In genomic region chr2:130576564-130576963, GRCm38 (mm10) we compare ENCODE assay signal across 11 mouse cellular contexts. TPM values are rescaled to one million over a fixed set of nuclear protein-coding genes. Genes with fewer than 3 reads are reported as not detected.
DNase-seq lines count a peak whose midpoint lies in the region; ATAC-seq and TF ChIP-seq lines count a peak whose summit lies in the region.
"Not testable (repeated sequence)": the region's sequence is repeated elsewhere in the genome, so short reads cannot be mapped to it uniquely, and the experiment has no call there.
"Had no signal": no experiment of that assay in that cellular context is flagged by ENCODE, and none has a peak within 500 bp of the region (broad histone marks: within the 10 kb centered on the region; RNA-seq: fewer than 3 reads in every experiment).

No protein-coding gene starts in this region.

- peaks cover 0 to 10% of the 10 kb centered on the region in 2 experiments; a peak in 2 of 4 replicates for H3K4me1 ChIP-seq in ES-E14 (ENCODE audit: control insufficient read depth in 2 of 2, insufficient read depth in 2 of 2, low read length in 2 of 2, poor library complexity in 1 of 2)
- H3K4me1 ChIP-seq in forebrain, embryonic 14.5 days (ENCODE audit: control insufficient read depth, insufficient read depth, low read length); heart, postnatal 0 days (ENCODE audit: control insufficient read depth, insufficient read depth); liver, adult 2 months (ENCODE audit: control insufficient read depth, insufficient read depth, low read length): not testable (repeated sequence)
- H3K4me1 ChIP-seq in kidney, embryonic 14.5 days (ENCODE audit: control insufficient read depth, insufficient read depth, low read length) = peaks cover 12% of the 10 kb centered on the region; the same call in 1 of the 2 replicates
- peaks cover 13% of the 10 kb centered on the region for H3K4me1 ChIP-seq in midbrain, embryonic 11.5 days (ENCODE audit: control insufficient read depth, insufficient read depth, low read length)

- H3K4me3 ChIP-seq in ES-E14 (ENCODE audit: insufficient read depth in 1 of 2, low read depth in 1 of 2, low read length in 2 of 2, poor library complexity in 1 of 2, severe bottlenecking in 1 of 2) = peak overlapping the region; percentile 50 to 56
- H3K4me3 ChIP-seq in forebrain, embryonic 14.5 days (ENCODE audit: low read depth, low read length) = peak overlapping the region; percentile 14
- H3K4me3 ChIP-seq in heart, postnatal 0 days (ENCODE audit: low read depth, low read length) = peak overlapping the region; percentile 42
- H3K4me3 ChIP-seq in kidney, embryonic 14.5 days (ENCODE audit: low read length) = peak overlapping the region; percentile 35
- peak overlapping the region; percentile 33; the same call in 1 of the 2 replicates for H3K4me3 ChIP-seq in liver, adult 2 months (ENCODE audit: insufficient read depth, low read depth, low read length)
- H3K4me3 ChIP-seq in midbrain, embryonic 11.5 days (ENCODE audit: low read depth, low read length) = peak overlapping the region; percentile 19; the same call in 1 of the 2 replicates

- TF ChIP-seq POLR2A in liver, adult 2 months (IDR thresholded peaks at IDR 0.05; ENCODE audit: extremely low read depth, insufficient read depth, low read length) = not testable (repeated sequence)

- peak overlapping the region; percentile 40 for H3K4me2 ChIP-seq in forebrain, embryonic 14.5 days (ENCODE audit: low read length)
- peak overlapping the region; percentile 57 for H3K4me2 ChIP-seq in heart, postnatal 0 days (ENCODE audit: low read depth, low read length)
- peak overlapping the region; percentile 35 for H3K4me2 ChIP-seq in kidney, embryonic 14.5 days (replicated peaks; ENCODE audit: low read depth, low read length)
- peak overlapping the region; percentile 35 for H3K4me2 ChIP-seq in midbrain, embryonic 11.5 days

- TF ChIP-seq EP300 in heart, postnatal 0 days (IDR thresholded peaks at IDR 0.05; ENCODE audit: low read depth) = not testable (repeated sequence)

- DNase-seq in ES-E14 (ENCODE audit: low read depth, low spot score); forebrain, embryonic 14.5 days (ENCODE audit: low spot score); heart, postnatal 0 days (ENCODE audit: low spot score); liver, adult 2 months (ENCODE audit: extremely low read depth, low read depth, low spot score): not testable (repeated sequence)
- DNase-seq in cerebellum, adult 9-11 months = peak; percentile 64
- peak; percentile 89 for DNase-seq in midbrain, embryonic 11.5 days (ENCODE audit: low spot score, missing footprints)
- peak; percentile 68 for DNase-seq in retina, postnatal 1 day

- not testable (repeated sequence) for TF ChIP-seq CTCF in heart, postnatal 0 days (IDR thresholded peaks at IDR 0.05; ENCODE audit: low read depth); liver, adult 2 months (IDR thresholded peaks at IDR 0.05; ENCODE audit: low read depth, low read length)

- not testable (repeated sequence) for H3K27ac ChIP-seq in ES-E14 (ENCODE audit: insufficient read depth, low read depth, low read length, poor library complexity, severe bottlenecking); forebrain, embryonic 14.5 days (ENCODE audit: low read depth, low read length); heart, postnatal 0 days (ENCODE audit: low read depth); kidney, embryonic 14.5 days (ENCODE audit: low read depth, low read length); liver, adult 2 months (replicated peaks; ENCODE audit: insufficient read depth, low read depth, low read length); midbrain, embryonic 11.5 days (ENCODE audit: low read depth, low read length)

- H3K27me3 ChIP-seq in forebrain, embryonic 14.5 days (replicated peaks; ENCODE audit: control insufficient read depth, insufficient read depth, low read length) = peaks cover 63% of the 10 kb centered on the region
- peaks cover 66% of the 10 kb centered on the region for H3K27me3 ChIP-seq in heart, postnatal 0 days (ENCODE audit: control insufficient read depth, insufficient read depth, low read length)
- H3K27me3 ChIP-seq in kidney, embryonic 14.5 days (ENCODE audit: control insufficient read depth, insufficient read depth, low read length) = peaks cover 60% of the 10 kb centered on the region
- peaks cover 12% of the 10 kb centered on the region for H3K27me3 ChIP-seq in liver, adult 2 months (ENCODE audit: control insufficient read depth, insufficient read depth, low read length)
- H3K27me3 ChIP-seq in midbrain, embryonic 11.5 days (ENCODE audit: control insufficient read depth, insufficient read depth, low read length) = peaks cover 64% of the 10 kb centered on the region

- H3K9me3 ChIP-seq in ES-E14 (ENCODE audit: control insufficient read depth, insufficient read depth, low read depth, low read length); forebrain, embryonic 14.5 days (replicated peaks; ENCODE audit: control insufficient read depth, low read length); heart, postnatal 0 days (replicated peaks; ENCODE audit: control insufficient read depth, low read length); kidney, embryonic 14.5 days (ENCODE audit: control insufficient read depth, low read length); midbrain, embryonic 11.5 days (ENCODE audit: control insufficient read depth, low read length): not testable (repeated sequence)

- peak overlapping the region; percentile 19; the same call in 1 of the 2 replicates for H3K9ac ChIP-seq in ES-E14 (ENCODE audit: insufficient read depth, low read depth, low read length, poor library complexity, severe bottlenecking)
- peak overlapping the region; percentile 35 for H3K9ac ChIP-seq in forebrain, embryonic 14.5 days (ENCODE audit: low read length)
- H3K9ac ChIP-seq in heart, postnatal 0 days (replicated peaks; ENCODE audit: low read depth, low read length); midbrain, embryonic 11.5 days (ENCODE audit: low read length): not testable (repeated sequence)
- H3K9ac ChIP-seq in kidney, embryonic 14.5 days (ENCODE audit: low read depth, low read length) = peak overlapping the region; percentile 23; the same call in 1 of the 2 replicates
- 0 out of 2 replicates have a peak overlapping the region, but pooled peaks have one; percentile 21 for H3K9ac ChIP-seq in liver, adult 2 months (ENCODE audit: low read depth, low read length)

- in situ Hi-C loops in ES-E14 (cut with MboI; ENCODE audit: low sequenced_read_pairs in 2 of 2, unreplicated experiment in 2 of 2) = not testable (repeated sequence)

- not testable (repeated sequence) for H3K36me3 ChIP-seq in ES-E14 (ENCODE audit: control insufficient read depth, insufficient read depth, low read length, poor library complexity, severe bottlenecking); forebrain, embryonic 14.5 days (ENCODE audit: control insufficient read depth, insufficient read depth, low read length); heart, postnatal 0 days (replicated peaks; ENCODE audit: control insufficient read depth, insufficient read depth, low read length); kidney, embryonic 14.5 days (ENCODE audit: control insufficient read depth, insufficient read depth, low read length); liver, adult 2 months (ENCODE audit: control insufficient read depth, insufficient read depth, low read length); midbrain, embryonic 11.5 days (ENCODE audit: control insufficient read depth, insufficient read depth, low read length)

- WGBS in forebrain, embryonic 14.5 days = 2% methylated on average over 21 of the region's 32 CpGs
- WGBS in heart, postnatal 0 days = 2% methylated on average over 28 of the region's 32 CpGs
- WGBS in kidney, embryonic 14.5 days = under 1% methylated on average over 18 of the region's 32 CpGs
- WGBS in liver, adult 2 months = 13% methylated on average over 29 of the region's 32 CpGs
- 2% methylated on average over 31 of the region's 32 CpGs for WGBS in midbrain, embryonic 11.5 days

- H3K79me2 ChIP-seq in liver, adult 2 months (ENCODE audit: control insufficient read depth, insufficient read depth, low read length) = not testable (repeated sequence)

- not testable (repeated sequence) for ATAC-seq in forebrain, embryonic 14.5 days; heart, postnatal 0 days (ENCODE audit: insufficient read depth, low read depth); kidney, embryonic 14.5 days (ENCODE audit: low FRiP score, low TSS enrichment); midbrain, embryonic 11.5 days (ENCODE audit: low FRiP score)

RNA-seq across cellular contexts. Expression of gene Oxt, which starts 0.6 kb away (rescaled TPM):
- total RNA-seq in ES-E14 (2012; rRNA removed) = 0.45 TPM in 1 of 2 replicates, not detected in the other
- polyA plus RNA-seq in forebrain, embryonic 14.5 days (2014; fragmentation: Nextera tagmentation; extraction: Ambion mirVana) = 0.66 TPM in 1 of 2 replicates, not detected in the other
- total RNA-seq in heart, postnatal 0 days (2014; rRNA removed; ENCODE audit: low replicate concordance) = not detected in 2 replicates
- not detected in 2 replicates for polyA plus RNA-seq in heart, postnatal 0 days (2015; fragmentation: Nextera tagmentation; extraction: Ambion mirVana)
- polyA plus RNA-seq in kidney, embryonic 14.5 days (2014; fragmentation: Nextera tagmentation; extraction: Ambion mirVana) = not detected in 2 replicates
- not detected in 2 replicates for total RNA-seq in liver, adult 2 months (2014; rRNA removed)
- not detected in 2 replicates for polyA plus RNA-seq in liver, adult 2 months (2012; rRNA removed)
- not detected in 2 replicates for polyA plus RNA-seq in midbrain, embryonic 11.5 days (2014; fragmentation: Nextera tagmentation; extraction: Ambion mirVana)
- total RNA-seq: adrenal gland, postnatal 4 days; heart, postnatal 25 days; monocyte, adult 5-6 weeks had no signal

RNA-seq across cellular contexts. Expression of gene Avp, which starts 5.8 kb away (rescaled TPM):
- total RNA-seq in ES-E14 (2012; rRNA removed) = not detected in 2 replicates
- polyA plus RNA-seq in forebrain, embryonic 14.5 days (2014; fragmentation: Nextera tagmentation; extraction: Ambion mirVana) = 17.7 and 27.0 TPM in 2 replicates
- total RNA-seq in heart, postnatal 0 days (2014; rRNA removed; ENCODE audit: low replicate concordance) = not detected in 2 replicates
- 0.22 and 0.51 TPM in 2 replicates for polyA plus RNA-seq in heart, postnatal 0 days (2015; fragmentation: Nextera tagmentation; extraction: Ambion mirVana)
- not detected in 2 replicates for polyA plus RNA-seq in kidney, embryonic 14.5 days (2014; fragmentation: Nextera tagmentation; extraction: Ambion mirVana)
- total RNA-seq in liver, adult 2 months (2014; rRNA removed) = not detected in 2 replicates
- polyA plus RNA-seq in liver, adult 2 months (2012; rRNA removed) = not detected in 2 replicates
- not detected in 2 replicates for polyA plus RNA-seq in midbrain, embryonic 11.5 days (2014; fragmentation: Nextera tagmentation; extraction: Ambion mirVana)
- total RNA-seq: adrenal gland, postnatal 4 days; monocyte, adult 5-6 weeks had no signal

RNA-seq across cellular contexts. Expression of gene Mrps26, which starts 13.0 kb away (rescaled TPM):
- total RNA-seq in ES-E14 (2012; rRNA removed) = 42.6 and 57.0 TPM in 2 replicates
- polyA plus RNA-seq in forebrain, embryonic 14.5 days (2014; fragmentation: Nextera tagmentation; extraction: Ambion mirVana) = 94.7 and 98.1 TPM in 2 replicates
- total RNA-seq in heart, postnatal 0 days (2014; rRNA removed; ENCODE audit: low replicate concordance) = 69.4 and 74.0 TPM in 2 replicates
- polyA plus RNA-seq in heart, postnatal 0 days (2015; fragmentation: Nextera tagmentation; extraction: Ambion mirVana) = 86.9 and 87.7 TPM in 2 replicates
- polyA plus RNA-seq in kidney, embryonic 14.5 days (2014; fragmentation: Nextera tagmentation; extraction: Ambion mirVana) = 99.1 and 111 TPM in 2 replicates
- total RNA-seq in liver, adult 2 months (2014; rRNA removed) = 10.9 and 15.7 TPM in 2 replicates
- polyA plus RNA-seq in liver, adult 2 months (2012; rRNA removed) = 38.1 and 38.4 TPM in 2 replicates
- 75.2 and 78.6 TPM in 2 replicates for polyA plus RNA-seq in midbrain, embryonic 11.5 days (2014; fragmentation: Nextera tagmentation; extraction: Ambion mirVana)

RNA-seq across cellular contexts. Expression of gene Fastkd5, which starts 53.3 kb away (rescaled TPM):
- 22.0 and 22.2 TPM in 2 replicates for total RNA-seq in ES-E14 (2012; rRNA removed)
- polyA plus RNA-seq in forebrain, embryonic 14.5 days (2014; fragmentation: Nextera tagmentation; extraction: Ambion mirVana) = 14.0 and 15.9 TPM in 2 replicates
- total RNA-seq in heart, postnatal 0 days (2014; rRNA removed; ENCODE audit: low replicate concordance) = 8.2 and 9.8 TPM in 2 replicates
- polyA plus RNA-seq in heart, postnatal 0 days (2015; fragmentation: Nextera tagmentation; extraction: Ambion mirVana) = 9.8 TPM in 2 replicates
- polyA plus RNA-seq in kidney, embryonic 14.5 days (2014; fragmentation: Nextera tagmentation; extraction: Ambion mirVana) = 9.8 and 22.5 TPM in 2 replicates
- total RNA-seq in liver, adult 2 months (2014; rRNA removed) = 6.3 and 6.7 TPM in 2 replicates
- polyA plus RNA-seq in liver, adult 2 months (2012; rRNA removed) = 2.0 and 2.1 TPM in 2 replicates
- polyA plus RNA-seq in midbrain, embryonic 11.5 days (2014; fragmentation: Nextera tagmentation; extraction: Ambion mirVana) = 19.7 and 23.3 TPM in 2 replicates

RNA-seq across cellular contexts. Expression of gene Ubox5, which starts 53.3 kb away (rescaled TPM):
- 5.0 and 5.8 TPM in 2 replicates for total RNA-seq in ES-E14 (2012; rRNA removed)
- 13.0 and 14.9 TPM in 2 replicates for polyA plus RNA-seq in forebrain, embryonic 14.5 days (2014; fragmentation: Nextera tagmentation; extraction: Ambion mirVana)
- 1.0 and 2.1 TPM in 2 replicates for total RNA-seq in heart, postnatal 0 days (2014; rRNA removed; ENCODE audit: low replicate concordance)
- polyA plus RNA-seq in heart, postnatal 0 days (2015; fragmentation: Nextera tagmentation; extraction: Ambion mirVana) = 4.4 and 4.5 TPM in 2 replicates
- polyA plus RNA-seq in kidney, embryonic 14.5 days (2014; fragmentation: Nextera tagmentation; extraction: Ambion mirVana) = 13.0 and 16.2 TPM in 2 replicates
- total RNA-seq in liver, adult 2 months (2014; rRNA removed) = 1.0 and 1.8 TPM in 2 replicates
- 3.4 and 3.7 TPM in 2 replicates for polyA plus RNA-seq in liver, adult 2 months (2012; rRNA removed)
- polyA plus RNA-seq in midbrain, embryonic 11.5 days (2014; fragmentation: Nextera tagmentation; extraction: Ambion mirVana) = 16.6 and 18.4 TPM in 2 replicates

Comparison
In these comparisons a context has a peak if more than half of its experiments do, and no peak if none do; other contexts are left out.
1. RNA of gene Avp, which starts 5.8 kb away (polyA plus RNA-seq): 17.7 to 27.0 TPM in forebrain, embryonic 14.5 days; 0.22 to 0.51 TPM in heart, postnatal 0 days, not detected in midbrain, embryonic 11.5 days, not detected in kidney, embryonic 14.5 days and not detected in liver, adult 2 months; every median in the first group is over 10 times any median in the second.
2. Peak in every context shown above with its lines, with median percentiles within 50 percentile points of each other: H3K4me3 ChIP-seq and H3K4me2 ChIP-seq.